Comparison of ENCODE assay signal across 21 mouse cellular contexts in the genomic region with DNA sequence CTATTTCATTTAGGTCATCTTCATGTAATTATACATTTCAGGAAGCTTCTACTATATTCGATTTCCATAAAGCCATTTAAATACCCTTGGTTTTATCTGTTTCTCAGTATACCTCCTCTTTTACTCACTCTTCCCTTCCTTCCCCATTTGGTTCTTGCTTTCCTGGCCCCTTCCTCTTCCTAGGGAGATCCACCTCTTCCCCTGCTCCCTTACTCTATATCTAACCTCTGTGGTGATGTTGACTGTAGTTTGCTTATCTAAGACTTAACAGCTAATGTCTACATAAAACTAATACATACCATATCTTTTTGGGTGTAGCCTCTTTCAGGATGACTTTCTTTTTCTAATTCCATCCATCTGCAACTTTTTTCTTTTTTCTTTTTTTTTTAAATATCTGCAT.
A peak's percentile ranks its signal among the peaks of the same experiment; 100 is the strongest.
DNase-seq lines count a peak whose midpoint lies in the region; ATAC-seq and TF ChIP-seq lines count a peak whose summit lies in the region.
"Had no signal": no experiment of that assay in that cellular context is flagged by ENCODE, and none has a peak within 500 bp of the region (broad histone marks: within the 10 kb centered on the region; RNA-seq: fewer than 3 reads in every experiment).

No protein-coding gene starts in this region.

- H3K36me3 ChIP-seq in MEL (ENCODE audit: control insufficient read depth in 1 of 2, insufficient read depth in 2 of 2, low read length in 2 of 2) = peaks cover 0 to 12% of the 10 kb centered on the region in 2 experiments; a peak in 2 of 4 replicates
- no peaks in the 10 kb centered on the region for H3K36me3 ChIP-seq in liver, embryonic 11.5 days (ENCODE audit: control insufficient read depth, insufficient read depth, low read length)
- H3K36me3 ChIP-seq: G1E had no signal

- H3K4me2 ChIP-seq in liver, embryonic 11.5 days = no peak overlapping the region

- peak; percentile 79 to 92 for TF ChIP-seq EP300 in MEL (IDR thresholded peaks at IDR 0.05; ENCODE audit: low read depth in 1 of 2, low read length in 2 of 2)

- ATAC-seq in liver, embryonic 11.5 days (replicated peaks; ENCODE audit: low FRiP score) = no peak
- ATAC-seq: activated CD4-positive, CD25-positive, alpha-beta regulatory T cell, adult 4 months; CD4-positive, CD25-positive, alpha-beta regulatory T cell, adult 4 months; Patski had no signal

- TF ChIP-seq RAD21 in MEL (IDR thresholded peaks at IDR 0.05; ENCODE audit: low read depth, low read length) = no peak

- no peak overlapping the region for H3K9ac ChIP-seq in MEL (ENCODE audit: control insufficient read depth, low read depth, low read length, poor library complexity, severe bottlenecking)
- no peak overlapping the region for H3K9ac ChIP-seq in liver, embryonic 11.5 days (ENCODE audit: low read depth, low read length)

- no peak overlapping the region for H3K4me3 ChIP-seq in MEL (ENCODE audit: control insufficient read depth in 1 of 2, insufficient read depth in 1 of 2, low read depth in 2 of 2, low read length in 2 of 2)
- H3K4me3 ChIP-seq in liver, embryonic 11.5 days (ENCODE audit: low read depth, low read length) = no peak overlapping the region

- no peaks in the 10 kb centered on the region for H3K9me3 ChIP-seq in MEL (replicated peaks; ENCODE audit: insufficient read depth, low read length)
- H3K9me3 ChIP-seq in liver, embryonic 11.5 days (ENCODE audit: control insufficient read depth, low read length) = no peaks in the 10 kb centered on the region
- H3K9me3 ChIP-seq: G1E had no signal

- no peaks in the 10 kb centered on the region for H3K27me3 ChIP-seq in MEL (ENCODE audit: control insufficient read depth in 1 of 2, insufficient read depth in 2 of 2, low read length in 2 of 2)
- no peaks in the 10 kb centered on the region for H3K27me3 ChIP-seq in liver, embryonic 11.5 days (replicated peaks; ENCODE audit: control insufficient read depth, insufficient read depth, low read length)
- H3K27me3 ChIP-seq: CH12.LX, Patski had no signal

- 62% methylated on average over 1 of the region's 1 CpGs for WGBS in liver, embryonic 11.5 days

- no peak for TF ChIP-seq CTCF in MEL (IDR thresholded peaks at IDR 0.05 in 2 of 3, conservative IDR thresholded peaks at IDR 0.05 in 1 of 3; ENCODE audit: control insufficient read depth in 1 of 3, insufficient read depth in 1 of 3, low read depth in 2 of 3, low read length in 3 of 3, poor library complexity in 1 of 3, severe bottlenecking in 1 of 3)

- no peak for TF ChIP-seq POLR2A in MEL (IDR thresholded peaks at IDR 0.05; ENCODE audit: control insufficient read depth in 1 of 2, insufficient read depth in 1 of 2, low read depth in 1 of 2, low read length in 2 of 2, poor library complexity in 1 of 2)

- no peaks in the 10 kb centered on the region for H3K79me2 ChIP-seq in MEL (ENCODE audit: control insufficient read depth, insufficient read depth, low read length, poor library complexity)

- H3K27ac ChIP-seq in MEL (ENCODE audit: control insufficient read depth, low read depth, low read length) = peak overlapping the region; percentile 35; the same call in 1 of the 2 replicates
- H3K27ac ChIP-seq in liver, embryonic 11.5 days (ENCODE audit: low read depth, low read length) = no peak overlapping the region

- peak; percentile 69 for DNase-seq in MEL (ENCODE audit: low read depth, low spot score)
- peak; percentile 21 for DNase-seq in MEL-GATA-1-ER (ENCODE audit: extremely low read depth, low read depth)
- no peak for DNase-seq in liver, embryonic 11.5 days (ENCODE audit: low spot score)
- no peak for DNase-seq in adrenal gland, postnatal 10 days
- DNase-seq: adrenal gland, adult 2 months; adrenal gland, adult 8-10 months; adrenal gland, postnatal 14 days; adrenal gland, postnatal 25 days; adrenal gland, postnatal 36 days; B cell, adult 2 months; cerebellum, adult 11 months; cerebellum, adult 11-12 months; cerebellum, adult 18-20 months; cerebellum, adult 2 months; cerebellum, adult 8-10 months; cerebellum, adult 9-10 months had no signal

- peaks cover 0 to 2% of the 10 kb centered on the region in 2 experiments; a peak in 2 of 4 replicates for H3K4me1 ChIP-seq in MEL (ENCODE audit: control insufficient read depth in 1 of 2, insufficient read depth in 2 of 2, low read length in 2 of 2)
- H3K4me1 ChIP-seq in liver, embryonic 11.5 days (replicated peaks; ENCODE audit: control insufficient read depth, insufficient read depth, low read length) = no peaks in the 10 kb centered on the region

TF ChIP-seq in MEL, 35 proteins besides CTCF, POLR2A, EP300 and RAD21:
- peak; percentile 47 for TF ChIP-seq ZNF384 (IDR thresholded peaks at IDR 0.05; ENCODE audit: low read depth, low read length)
- peak; percentile 74 for TF ChIP-seq GATA1 (IDR thresholded peaks at IDR 0.05; ENCODE audit: low read depth, low read length)
- 0 out of 2 replicates have a peak, but pooled peaks have one; percentile 56 for TF ChIP-seq SIN3A (IDR thresholded peaks at IDR 0.05; ENCODE audit: low read length)
- TF ChIP-seq POLR2AphosphoS5 (IDR thresholded peaks at IDR 0.05; ENCODE audit: borderline replicate concordance, low read depth, low read length) = no peak
- TF ChIP-seq MEF2A (IDR thresholded peaks at IDR 0.05; ENCODE audit: extremely low read depth, insufficient replicate concordance, low read depth, low read length, poor library complexity, severe bottlenecking) = no peak
- TF ChIP-seq ETS1 (IDR thresholded peaks at IDR 0.05; ENCODE audit: low read depth, low read length) = 0 out of 2 replicates have a peak, but pooled peaks have one; percentile 34
- TF ChIP-seq MYB (IDR thresholded peaks at IDR 0.05; ENCODE audit: low read depth, low read length) = no peak
- no peak for TF ChIP-seq ZMIZ1 (IDR thresholded peaks at IDR 0.05; ENCODE audit: low read depth, low read length)
- peak; percentile 58 for TF ChIP-seq RCOR1 (IDR thresholded peaks at IDR 0.05; ENCODE audit: low read depth, low read length)

Comparison
In these comparisons a context has a peak if more than half of its experiments do, and no peak if none do; other contexts are left out.
1. DNase-seq: peak in MEL (single experiment) and MEL-GATA-1-ER (single experiment); none in liver, embryonic 11.5 days (single experiment) and adrenal gland, postnatal 10 days (single experiment).